Mouse (Mus musculus) embryonic facial prominence, embryonic 13.5 days (tissue): ENCODE results near the gene Dclre1a. TPM values are rescaled to one million over a fixed set of nuclear protein-coding genes. Genes with fewer than 3 reads are reported as not detected.

ENCODE experiments used
- polyA plus RNA-seq: library from polyadenylated mRNA; unstranded; fragments of >200 nt; fragmentation: Nextera tagmentation; extraction: Ambion mirVana; gene quantifications from 2 replicates; pipeline ENCODE4 v1.2.1, GENCODE M21; 2015

The Dclre1a gene
- polyA plus RNA-seq, 1 experiment from 2014 or later = 23.2 TPM

Other genes with a start within 250 kb of the Dclre1a start
- gene Nrap, start 158.2 kb downstream of the Dclre1a start, polyA plus RNA-seq = 0.10 and 0.65 TPM in 2 replicates
- 29.1 and 29.6 TPM in 2 replicates for gene Casp7, start 151.1 kb downstream of the Dclre1a start, polyA plus RNA-seq
- gene Plekhs1, start 86.6 kb downstream of the Dclre1a start, polyA plus RNA-seq = 0.65 and 0.84 TPM in 2 replicates
- gene Nhlrc2, start within 50 bp of the Dclre1a start, polyA plus RNA-seq = 15.6 and 16.1 TPM in 2 replicates
- 1.7 and 1.8 TPM in 2 replicates for gene Adrb1, start 174.0 kb upstream of the Dclre1a start, polyA plus RNA-seq